Mouse (Mus musculus) limb, embryonic 11.5 days (tissue): ENCODE measurements around the gene Mef2a. TPM values are rescaled to one million over a fixed set of nuclear protein-coding genes. Genes with fewer than 3 reads are reported as not detected.

Experiments used
- ATAC-seq: fragments of 200-750 bp; cut with Nextera tagmentation; 2 replicates; pipeline ENCODE4 v1.8.0; 2017; ENCODE audit warnings: low read depth; ENCODE audit not compliant: insufficient number of reproducible peaks, low FRiP score, low TSS enrichment
- DNase-seq: peaks from one replicate; pipeline ENCODE4 v3.0.0-alpha.2; 2015; ENCODE audit warnings: low spot score
- H3K27ac ChIP-seq: fragments of 300-500 bp; sonication (generic); replicated peaks from 2 replicates; pipeline ENCODE4 v1.5.1; 2014; ENCODE audit warnings: low read depth, mild to moderate bottlenecking, low read length
- H3K27me3 ChIP-seq: fragments of 300-500 bp; sonication (generic); 2 replicates; pipeline ENCODE4 v1.6.1; 2014; ENCODE audit warnings: mild to moderate bottlenecking, low read length, mixed read lengths; ENCODE audit not compliant: control insufficient read depth, insufficient read depth
- H3K36me3 ChIP-seq: fragments of 300-500 bp; sonication (generic); 2 replicates; pipeline ENCODE4 v1.6.1; 2014; ENCODE audit warnings: mild to moderate bottlenecking, low read length, moderate library complexity, mixed read lengths; ENCODE audit not compliant: control insufficient read depth, insufficient read depth
- H3K4me1 ChIP-seq: fragments of 300-500 bp; sonication (generic); 2 replicates; pipeline ENCODE4 v1.6.1; 2014; ENCODE audit warnings: low read length, mixed read lengths; ENCODE audit not compliant: control insufficient read depth, insufficient read depth
- H3K4me2 ChIP-seq: fragments of 300-500 bp; sonication (generic); 2 replicates; pipeline ENCODE4 v1.6.1; 2014; ENCODE audit warnings: low read depth, mild to moderate bottlenecking, moderate library complexity; ENCODE audit not compliant: severe bottlenecking
- H3K4me3 ChIP-seq: fragments of 300-500 bp; sonication (generic); 2 replicates; pipeline ENCODE4 v1.5.1; 2014; ENCODE audit warnings: low read depth, low read length
- H3K9ac ChIP-seq: fragments of 300-500 bp; sonication (generic); 2 replicates; pipeline ENCODE4 v1.6.1; 2014; ENCODE audit warnings: mild to moderate bottlenecking, low read length
- H3K9me3 ChIP-seq: fragments of 300-500 bp; sonication (generic); 2 replicates; pipeline ENCODE4 v1.6.1; 2016; ENCODE audit warnings: low read length; ENCODE audit not compliant: control insufficient read depth
- WGBS: fragments of 180-500 bp; shearing (Covaris S2); extraction: QIAGEN DNeasy Blood & Tissue Kit; methylation state at CpG from one replicate; pipeline ENCODE4 v1.1.7; 2014; 5-methylcytosine and 5-hydroxymethylcytosine counted together
- polyA plus RNA-seq: library from polyadenylated mRNA; unstranded; fragments of >200 nt; fragmentation: Nextera tagmentation; extraction: Ambion mirVana; gene quantifications from 2 replicates; pipeline ENCODE4 v1.2.1, GENCODE M21; 2014

The Mef2a gene
- polyA plus RNA-seq, 1 experiment from 2014 or later: 24.0 TPM

GRCm38 (mm10) chr7:67355870-67356269 is 16.8 kb downstream of the Mef2a start:
- Histone ChIP-seq H3K9me3 (0 out of 2 replicates have a peak, but pooled peaks cover 3% of the 10 kb centered on the region), H3K4me3 (no peak overlapping the region), H3K36me3 (peaks cover 2% of the 10 kb centered on the region; the same call in 1 of the 2 replicates), H3K27me3 (no peaks in the 10 kb centered on the region), H3K9ac (no peak overlapping the region), H3K4me2 (no peak overlapping the region), H3K27ac (no peak overlapping the region), H3K4me1 (no peaks in the 10 kb centered on the region)
- DNase-seq: no peak
- no peak for ATAC-seq
- WGBS: 91% methylated on average over 5 of the region's 5 CpGs

DNA sequence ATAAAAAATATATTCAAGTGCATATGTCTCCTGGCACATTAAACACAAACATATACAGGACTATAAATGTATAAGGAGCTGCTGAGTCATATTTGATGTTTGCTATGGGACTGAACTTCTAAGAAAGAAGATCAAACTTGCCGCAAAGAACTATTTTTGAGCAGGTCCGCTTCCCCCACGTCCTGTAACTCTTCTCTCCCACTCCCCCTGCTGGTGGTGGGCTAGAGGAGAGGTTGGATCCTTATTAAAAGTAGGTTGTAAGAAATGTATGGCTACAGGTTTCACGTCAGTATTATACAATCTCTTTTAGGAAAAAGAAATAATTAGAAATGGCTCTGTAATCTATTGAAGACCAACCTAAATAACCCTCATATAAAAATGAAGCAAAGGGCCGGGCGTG is 19.0 kb downstream of the Mef2a start:
- H3K4me1 ChIP-seq: no peaks in the 10 kb centered on the region
- DNase-seq (no peak), ATAC-seq (no peak)
- no peak overlapping the region for H3K4me3 ChIP-seq
- no peaks in the 10 kb centered on the region for H3K27me3 ChIP-seq
- no peak overlapping the region for H3K27ac ChIP-seq
- no peak overlapping the region for H3K9ac ChIP-seq
- 88% methylated on average over 6 of the region's 6 CpGs for WGBS
- 0 out of 2 replicates have a peak, but pooled peaks cover 3% of the 10 kb centered on the region for H3K9me3 ChIP-seq
- peaks cover 2% of the 10 kb centered on the region; the same call in 1 of the 2 replicates for H3K36me3 ChIP-seq
- no peak overlapping the region for H3K4me2 ChIP-seq

DNA sequence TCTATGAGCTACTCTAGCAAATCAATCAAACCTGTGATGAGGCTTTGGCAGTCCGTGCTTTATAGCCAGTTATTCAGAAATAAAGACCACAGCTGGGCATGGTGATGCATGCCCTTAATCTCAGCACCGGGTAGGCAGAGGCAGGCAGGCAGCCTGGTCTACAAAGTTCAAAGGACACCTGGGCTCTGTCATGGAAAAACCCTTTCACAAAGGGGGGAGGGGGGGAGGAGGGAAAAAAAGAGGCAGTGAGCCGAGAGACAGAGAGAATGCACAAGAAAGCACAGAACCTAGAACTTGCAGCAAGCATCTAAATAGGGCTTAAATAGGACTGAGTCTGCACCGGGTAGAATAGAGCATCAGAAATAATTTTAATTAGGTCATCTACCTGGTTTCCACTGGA is 19.7 kb downstream of the Mef2a start:
- Histone ChIP-seq H3K27ac (no peak overlapping the region), H3K9ac (no peak overlapping the region), H3K4me3 (no peak overlapping the region), H3K27me3 (no peaks in the 10 kb centered on the region), H3K9me3 (0 out of 2 replicates have a peak, but pooled peaks cover 3% of the 10 kb centered on the region), H3K36me3 (peaks cover 2% of the 10 kb centered on the region; the same call in 1 of the 2 replicates), H3K4me1 (no peaks in the 10 kb centered on the region), H3K4me2 (no peak overlapping the region)
- DNase-seq (no peak), ATAC-seq (no peak)
- 83% methylated on average over 4 of the region's 4 CpGs for WGBS

GRCm38 (mm10) chr7:67344443-67344842 is 28.2 kb downstream of the Mef2a start:
- ATAC-seq: no peak
- Histone ChIP-seq H3K4me3 (no peak overlapping the region), H3K9ac (no peak overlapping the region), H3K4me2 (no peak overlapping the region), H3K4me1 (no peaks in the 10 kb centered on the region), H3K9me3 (no peaks in the 10 kb centered on the region), H3K27me3 (no peaks in the 10 kb centered on the region), H3K36me3 (no peaks in the 10 kb centered on the region), H3K27ac (no peak overlapping the region)
- no peak for DNase-seq
- 87% methylated on average over 1 of the region's 1 CpGs for WGBS

- Histone ChIP-seq H3K4me3 (no peak overlapping the region), H3K9ac (no peak overlapping the region), H3K9me3 (no peaks in the 10 kb centered on the region), H3K4me2 (no peak overlapping the region), H3K36me3 (no peaks in the 10 kb centered on the region), H3K27me3 (no peaks in the 10 kb centered on the region), H3K27ac (no peak overlapping the region), H3K4me1 (no peaks in the 10 kb centered on the region)
- 90% methylated on average over 7 of the region's 7 CpGs for WGBS
- ATAC-seq: no peak
- no peak for DNase-seq
Measured at GRCm38 (mm10) chr7:67342067-67342625, 30.5 kb downstream of the Mef2a start.

- DNase-seq (no peak), ATAC-seq (no peak)
- no peaks in the 10 kb centered on the region for H3K27me3 ChIP-seq
- H3K4me1 ChIP-seq: no peaks in the 10 kb centered on the region
- no peak overlapping the region for H3K27ac ChIP-seq
- H3K9me3 ChIP-seq: no peaks in the 10 kb centered on the region
- no peak overlapping the region for H3K9ac ChIP-seq
- H3K4me2 ChIP-seq: no peak overlapping the region
- 70% methylated on average over 1 of the region's 1 CpGs for WGBS
- no peak overlapping the region for H3K4me3 ChIP-seq
- no peaks in the 10 kb centered on the region for H3K36me3 ChIP-seq
Measured at GRCm38 (mm10) chr7:67320359-67320758, 52.3 kb downstream of the Mef2a start.

GRCm38 (mm10) chr7:67318697-67319096 is 54.0 kb downstream of the Mef2a start:
- H3K36me3 ChIP-seq: no peaks in the 10 kb centered on the region; the same call in 1 of the 2 replicates
- no peak overlapping the region for H3K27ac ChIP-seq
- H3K27me3 ChIP-seq: no peaks in the 10 kb centered on the region
- no peaks in the 10 kb centered on the region for H3K9me3 ChIP-seq
- H3K4me2 ChIP-seq: no peak overlapping the region
- H3K4me1 ChIP-seq: no peaks in the 10 kb centered on the region
- ATAC-seq (no peak), DNase-seq (no peak)
- H3K4me3 ChIP-seq: no peak overlapping the region
- no peak overlapping the region for H3K9ac ChIP-seq

- ATAC-seq: no peak
- WGBS: 92% methylated on average over 3 of the region's 3 CpGs
Measured at GRCm38 (mm10) chr7:67313200-67313599, 59.5 kb downstream of the Mef2a start.

GRCm38 (mm10) chr7:67310151-67310550 is 62.5 kb downstream of the Mef2a start:
- 86% methylated on average over 2 of the region's 2 CpGs for WGBS
- no peak overlapping the region for H3K9ac ChIP-seq
- DNase-seq (no peak), ATAC-seq (no peak)
- no peak overlapping the region for H3K4me2 ChIP-seq
- no peaks in the 10 kb centered on the region for H3K27me3 ChIP-seq
- H3K9me3 ChIP-seq: no peaks in the 10 kb centered on the region
- H3K4me3 ChIP-seq: no peak overlapping the region
- H3K4me1 ChIP-seq: no peaks in the 10 kb centered on the region
- H3K36me3 ChIP-seq: no peaks in the 10 kb centered on the region; the same call in 1 of the 2 replicates
- no peak overlapping the region for H3K27ac ChIP-seq

More at GRCm38 (mm10) chr7:67313200-67313599, 59.5 kb downstream of the Mef2a start:
- Histone ChIP-seq H3K9me3 (no peaks in the 10 kb centered on the region), H3K27ac (no peak overlapping the region), H3K27me3 (no peaks in the 10 kb centered on the region), H3K4me2 (no peak overlapping the region), H3K4me1 (no peaks in the 10 kb centered on the region), H3K36me3 (no peaks in the 10 kb centered on the region; the same call in 1 of the 2 replicates), H3K4me3 (no peak overlapping the region), H3K9ac (no peak overlapping the region)
- DNase-seq: no peak
